Mouse (Mus musculus): ENCODE data around the gene Npw. TPM values are rescaled to one million over a fixed set of nuclear protein-coding genes. Genes with fewer than 3 reads are reported as not detected.
"Not testable (repeated sequence)": the region's sequence is repeated elsewhere in the genome, so short reads cannot be mapped to it uniquely, and the experiment has no call there.

Gene Npw
- polyA plus RNA-seq, 1 experiment from 2014 or later = not detected

GRCm38 (mm10) chr17:24667416-24667815 is 9.2 kb upstream of the Npw start:
- TF ChIP-seq EP300 (IDR thresholded peaks at IDR 0.05; ENCODE audit: low read depth) = no peak
- peak; percentile 85 for TF ChIP-seq CTCF (IDR thresholded peaks at IDR 0.05; ENCODE audit: low read depth)
- Histone ChIP-seq H3K36me3 (replicated peaks; ENCODE audit: insufficient read depth, low read length) (no peaks in the 10 kb centered on the region), H3K27ac (ENCODE audit: low read depth) (no peak overlapping the region), H3K4me2 (ENCODE audit: low read depth, low read length) (no peak overlapping the region), H3K9me3 (ENCODE audit: low read length) (no peaks in the 10 kb centered on the region), H3K27me3 (ENCODE audit: insufficient read depth, low read length) (no peaks in the 10 kb centered on the region), H3K4me1 (ENCODE audit: insufficient read depth) (peaks cover 30% of the 10 kb centered on the region), H3K4me3 (ENCODE audit: low read depth, low read length) (no peak overlapping the region), H3K9ac (replicated peaks) (no peak overlapping the region)
- 18% methylated on average over 6 of the region's 6 CpGs for WGBS (ENCODE audit: insufficient replicate concordance)
- ATAC-seq (0 out of 2 replicates have a peak, but pooled peaks have one; percentile 4), DNase-seq (peak; percentile 66)

- H3K9me3 ChIP-seq (ENCODE audit: low read length); H3K36me3 ChIP-seq (replicated peaks; ENCODE audit: insufficient read depth, low read length); DNase-seq; H3K27me3 ChIP-seq (ENCODE audit: insufficient read depth, low read length); H3K4me2 ChIP-seq (ENCODE audit: low read depth, low read length); ATAC-seq; H3K4me3 ChIP-seq (ENCODE audit: low read depth, low read length); H3K9ac ChIP-seq (replicated peaks); H3K27ac ChIP-seq (ENCODE audit: low read depth): not testable (repeated sequence)
- 64% methylated on average over 7 of the region's 7 CpGs for WGBS (ENCODE audit: insufficient replicate concordance)
- H3K4me1 ChIP-seq (ENCODE audit: insufficient read depth) = peaks cover 26% of the 10 kb centered on the region
These were observed 8.8 kb upstream of the Npw start for GRCm38 (mm10) chr17:24667011-24667410.

- no peak for ATAC-seq
- DNase-seq = no peak
- Histone ChIP-seq H3K4me1 (ENCODE audit: insufficient read depth) (peaks cover 18% of the 10 kb centered on the region), H3K9ac (replicated peaks) (no peak overlapping the region), H3K27ac (ENCODE audit: low read depth) (no peak overlapping the region), H3K4me2 (ENCODE audit: low read depth, low read length) (no peak overlapping the region), H3K36me3 (replicated peaks; ENCODE audit: insufficient read depth, low read length) (no peaks in the 10 kb centered on the region), H3K4me3 (ENCODE audit: low read depth, low read length) (no peak overlapping the region), H3K9me3 (ENCODE audit: low read length) (no peaks in the 10 kb centered on the region), H3K27me3 (ENCODE audit: insufficient read depth, low read length) (peaks cover 35% of the 10 kb centered on the region)
- TF ChIP-seq CTCF (IDR thresholded peaks at IDR 0.05; ENCODE audit: low read depth) (no peak), EP300 (IDR thresholded peaks at IDR 0.05; ENCODE audit: low read depth) (no peak)
- WGBS (ENCODE audit: insufficient replicate concordance) = 75% methylated on average over 4 of the region's 4 CpGs
These were observed 3.3 kb downstream of the Npw start for GRCm38 (mm10) chr17:24654969-24655368.

- DNase-seq = peak; percentile 87
- TF ChIP-seq EP300 (IDR thresholded peaks at IDR 0.05; ENCODE audit: low read depth) (no peak), CTCF (IDR thresholded peaks at IDR 0.05; ENCODE audit: low read depth) (peak; percentile 97)
- Histone ChIP-seq H3K4me2 (ENCODE audit: low read depth, low read length) (peak overlapping the region; percentile 55), H3K4me1 (ENCODE audit: insufficient read depth) (peaks cover 23% of the 10 kb centered on the region), H3K27ac (ENCODE audit: low read depth) (no peak overlapping the region), H3K36me3 (replicated peaks; ENCODE audit: insufficient read depth, low read length) (no peaks in the 10 kb centered on the region), H3K9ac (replicated peaks) (no peak overlapping the region), H3K27me3 (ENCODE audit: insufficient read depth, low read length) (peaks cover 40% of the 10 kb centered on the region), H3K9me3 (ENCODE audit: low read length) (no peaks in the 10 kb centered on the region), H3K4me3 (ENCODE audit: low read depth, low read length) (no peak overlapping the region; the same call in 1 of the 2 replicates)
- WGBS (ENCODE audit: insufficient replicate concordance) = 6% methylated on average over 19 of the region's 19 CpGs
- ATAC-seq = peak; percentile 58; the same call in 1 of the 2 replicates
These were observed 4.1 kb downstream of the Npw start for GRCm38 (mm10) chr17:24653967-24654710.

GRCm38 (mm10) chr17:24651835-24652234 is 6.4 kb downstream of the Npw start:
- 42% methylated on average over 3 of the region's 3 CpGs for WGBS (ENCODE audit: insufficient replicate concordance)

GRCm38 (mm10) chr17:24650766-24651165 is 7.5 kb downstream of the Npw start:
- H3K4me2 ChIP-seq (ENCODE audit: low read depth, low read length) = peak overlapping the region; percentile 94; the same call in 1 of the 2 replicates
- no peak overlapping the region for H3K27ac ChIP-seq (ENCODE audit: low read depth)
- no peaks in the 10 kb centered on the region for H3K9me3 ChIP-seq (ENCODE audit: low read length)
- no peak for ATAC-seq
- H3K9ac ChIP-seq (replicated peaks) = no peak overlapping the region
- H3K27me3 ChIP-seq (ENCODE audit: insufficient read depth, low read length) = peaks cover 16% of the 10 kb centered on the region
- no peak for DNase-seq
- H3K4me1 ChIP-seq (ENCODE audit: insufficient read depth) = peaks cover 13% of the 10 kb centered on the region
- H3K36me3 ChIP-seq (replicated peaks; ENCODE audit: insufficient read depth, low read length) = no peaks in the 10 kb centered on the region
- TF ChIP-seq CTCF (IDR thresholded peaks at IDR 0.05; ENCODE audit: low read depth) (no peak), EP300 (IDR thresholded peaks at IDR 0.05; ENCODE audit: low read depth) (no peak)
- H3K4me3 ChIP-seq (ENCODE audit: low read depth, low read length) = no peak overlapping the region
- WGBS (ENCODE audit: insufficient replicate concordance) = 61% methylated on average over 4 of the region's 4 CpGs

More at GRCm38 (mm10) chr17:24651835-24652234, 6.4 kb downstream of the Npw start:
- TF ChIP-seq CTCF (IDR thresholded peaks at IDR 0.05; ENCODE audit: low read depth) (no peak), EP300 (IDR thresholded peaks at IDR 0.05; ENCODE audit: low read depth) (no peak)
- Histone ChIP-seq H3K4me3 (ENCODE audit: low read depth, low read length) (no peak overlapping the region), H3K4me2 (ENCODE audit: low read depth, low read length) (no peak overlapping the region), H3K36me3 (replicated peaks; ENCODE audit: insufficient read depth, low read length) (no peaks in the 10 kb centered on the region), H3K27me3 (ENCODE audit: insufficient read depth, low read length) (peaks cover 18% of the 10 kb centered on the region), H3K9me3 (ENCODE audit: low read length) (no peaks in the 10 kb centered on the region), H3K9ac (replicated peaks) (no peak overlapping the region), H3K4me1 (ENCODE audit: insufficient read depth) (peaks cover 13% of the 10 kb centered on the region), H3K27ac (ENCODE audit: low read depth) (no peak overlapping the region)
- DNase-seq (no peak), ATAC-seq (no peak)

All from liver, postnatal 0 days (tissue).